Mouse (Mus musculus) embryonic facial prominence, embryonic 15.5 days (tissue): ENCODE results near the gene Gm10277. TPM values are rescaled to one million over a fixed set of nuclear protein-coding genes. Genes with fewer than 3 reads are reported as not detected.

Experiments
- ATAC-seq: fragments of 200-750 bp; cut with Nextera tagmentation; 2 replicates; pipeline ENCODE4 v1.8.0; 2017; ENCODE audit warnings: low read depth, moderate TSS enrichment; ENCODE audit not compliant: insufficient number of reproducible peaks, low FRiP score, low TSS enrichment
- H3K27ac ChIP-seq: fragments of 300-500 bp; sonication (generic); replicated peaks from 2 replicates; pipeline ENCODE4 v1.5.1; 2015; ENCODE audit warnings: mild to moderate bottlenecking, inconsistent platforms
- H3K27me3 ChIP-seq: fragments of 300-500 bp; sonication (generic); 2 replicates; pipeline ENCODE4 v1.6.1; 2015; ENCODE audit warnings: inconsistent platforms
- H3K36me3 ChIP-seq: fragments of 300-500 bp; sonication (generic); 2 replicates; pipeline ENCODE4 v1.6.1; 2015; ENCODE audit warnings: mild to moderate bottlenecking, inconsistent platforms
- H3K4me1 ChIP-seq: fragments of 300-500 bp; sonication (generic); 2 replicates; pipeline ENCODE4 v1.6.1; 2015; ENCODE audit warnings: inconsistent platforms
- H3K4me2 ChIP-seq: fragments of 300-500 bp; sonication (generic); replicated peaks from 2 replicates; pipeline ENCODE4 v1.6.1; 2015; ENCODE audit warnings: mild to moderate bottlenecking, inconsistent platforms
- H3K4me3 ChIP-seq: fragments of 300-500 bp; sonication (generic); replicated peaks from 2 replicates; pipeline ENCODE4 v1.5.1; 2015; ENCODE audit warnings: mild to moderate bottlenecking, inconsistent platforms
- H3K9ac ChIP-seq: fragments of 300-500 bp; sonication (generic); 2 replicates; pipeline ENCODE4 v1.6.1; 2015; ENCODE audit warnings: inconsistent platforms
- H3K9me3 ChIP-seq: fragments of 300-500 bp; sonication (generic); replicated peaks from 2 replicates; pipeline ENCODE4 v1.6.1; 2016; ENCODE audit warnings: inconsistent platforms
- WGBS: fragments of 180-500 bp; shearing (Covaris S2); methylation state at CpG from one replicate; pipeline ENCODE4 v1.1.7; 2015; 5-methylcytosine and 5-hydroxymethylcytosine counted together
- polyA plus RNA-seq: library from polyadenylated mRNA; unstranded; fragments of >200 nt; fragmentation: Nextera tagmentation; extraction: Ambion mirVana; gene quantifications from 2 replicates; pipeline ENCODE4 v1.2.1, GENCODE M21; 2015

Gm10277 gene
- polyA plus RNA-seq, 1 experiment from 2014 or later = 1.4 TPM

GRCm38 (mm10) chr11:77800491-77800868, 12.9 kb upstream of the Gm10277 start:
- Histone ChIP-seq H3K36me3 (no peaks in the 10 kb centered on the region), H3K4me3 (no peak overlapping the region; the same call in 1 of the 2 replicates), H3K9ac (no peak overlapping the region), H3K4me2 (no peak overlapping the region), H3K9me3 (no peaks in the 10 kb centered on the region), H3K27me3 (no peaks in the 10 kb centered on the region), H3K4me1 (peaks cover 22% of the 10 kb centered on the region), H3K27ac (peak overlapping the region; percentile 78)
- ATAC-seq = no peak
- 54% methylated on average over 9 of the region's 9 CpGs for WGBS

- no peaks in the 10 kb centered on the region for H3K36me3 ChIP-seq
- H3K4me3 ChIP-seq = no peak overlapping the region
- H3K27ac ChIP-seq = no peak overlapping the region
- no peak for ATAC-seq
- no peaks in the 10 kb centered on the region for H3K9me3 ChIP-seq
- peaks cover 31% of the 10 kb centered on the region for H3K4me1 ChIP-seq
- H3K27me3 ChIP-seq = no peaks in the 10 kb centered on the region
- 77% methylated on average over 5 of the region's 5 CpGs for WGBS
- H3K9ac ChIP-seq = no peak overlapping the region
- H3K4me2 ChIP-seq = no peak overlapping the region
These were observed 7.7 kb upstream of the Gm10277 start for GRCm38 (mm10) chr11:77795216-77795615.

DNA sequence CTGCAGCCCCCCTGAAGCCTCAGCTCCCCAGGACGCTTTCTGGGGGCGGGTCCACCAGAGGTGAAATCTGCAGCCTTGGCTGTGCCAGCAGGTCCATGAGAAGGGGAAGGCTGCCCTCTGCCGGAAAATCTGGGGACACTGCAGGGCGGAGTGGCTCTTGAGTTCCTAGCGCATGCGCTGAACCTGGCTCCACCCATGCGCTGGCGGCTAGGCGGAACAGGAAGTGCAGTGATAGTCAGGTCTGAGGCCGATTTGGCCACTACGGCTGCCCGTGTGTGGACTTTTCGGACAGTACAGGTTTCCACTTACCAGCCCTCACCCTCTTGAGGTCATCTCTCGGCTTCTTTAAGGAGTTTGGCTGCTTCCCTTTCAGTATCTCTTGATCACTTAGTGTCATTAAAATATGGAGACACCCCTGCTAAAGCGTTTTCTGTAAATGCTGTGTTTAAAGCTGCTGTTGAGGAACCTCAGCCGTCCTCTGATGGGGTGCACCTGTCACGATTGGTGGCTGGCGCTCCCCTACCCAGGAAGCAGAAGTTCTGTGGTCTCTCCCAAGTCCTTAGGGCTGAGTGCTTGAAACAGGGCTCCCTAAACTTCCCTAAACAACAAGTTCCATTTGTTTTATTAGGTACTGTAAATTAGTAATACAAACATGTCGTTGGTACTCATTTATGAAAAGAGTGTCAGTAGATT, 5.8 kb upstream of the Gm10277 start:
- 0 out of 2 replicates have a peak overlapping the region, but pooled peaks have one; percentile 34 for H3K27ac ChIP-seq
- peak overlapping the region; percentile 40 for H3K9ac ChIP-seq
- no peaks in the 10 kb centered on the region for H3K9me3 ChIP-seq
- H3K4me2 ChIP-seq = peak overlapping the region; percentile 69
- WGBS = 4% methylated on average over 19 of the region's 19 CpGs
- H3K4me1 ChIP-seq = peaks cover 33% of the 10 kb centered on the region
- no peaks in the 10 kb centered on the region for H3K36me3 ChIP-seq
- peak overlapping the region; percentile 54 for H3K4me3 ChIP-seq
- peak; percentile 84 for ATAC-seq
- no peaks in the 10 kb centered on the region for H3K27me3 ChIP-seq

DNA sequence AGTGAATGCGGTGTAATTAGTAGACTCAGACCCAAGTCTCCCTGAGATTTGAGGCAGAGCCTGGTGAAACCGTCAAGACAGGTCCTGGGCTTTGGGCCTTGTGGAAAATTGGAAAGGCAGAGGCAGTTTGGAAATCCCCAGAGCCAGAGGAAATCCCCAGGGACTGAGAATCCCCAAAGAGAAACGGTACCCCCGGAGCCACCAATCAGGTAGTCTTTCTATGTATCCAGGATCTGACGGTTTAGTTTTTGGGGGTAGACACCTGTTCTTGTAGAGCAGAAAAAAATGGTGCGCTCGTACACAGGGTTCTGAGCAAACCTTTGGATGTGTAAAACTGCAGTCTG, 5.0 kb upstream of the Gm10277 start:
- ATAC-seq = no peak
- H3K4me1 ChIP-seq = peaks cover 33% of the 10 kb centered on the region
- no peaks in the 10 kb centered on the region for H3K27me3 ChIP-seq
- H3K4me3 ChIP-seq = no peak overlapping the region
- no peak overlapping the region for H3K9ac ChIP-seq
- H3K9me3 ChIP-seq = no peaks in the 10 kb centered on the region
- peak overlapping the region; percentile 69; the same call in 1 of the 2 replicates for H3K4me2 ChIP-seq
- H3K27ac ChIP-seq = peak overlapping the region; percentile 78
- no peaks in the 10 kb centered on the region for H3K36me3 ChIP-seq
- WGBS = 44% methylated on average over 7 of the region's 7 CpGs

- peaks cover 33% of the 10 kb centered on the region for H3K4me1 ChIP-seq
- no peak overlapping the region for H3K4me3 ChIP-seq
- no peaks in the 10 kb centered on the region for H3K27me3 ChIP-seq
- ATAC-seq = no peak
- H3K27ac ChIP-seq = peak overlapping the region; percentile 78
- WGBS = 33% methylated on average over 12 of the region's 12 CpGs
- 0 out of 2 replicates have a peak overlapping the region, but pooled peaks have one; percentile 15 for H3K4me2 ChIP-seq
- H3K9ac ChIP-seq = no peak overlapping the region
- no peaks in the 10 kb centered on the region for H3K36me3 ChIP-seq
- no peaks in the 10 kb centered on the region for H3K9me3 ChIP-seq
These were observed 4.4 kb upstream of the Gm10277 start for GRCm38 (mm10) chr11:77791752-77792565.

GRCm38 (mm10) chr11:77791241-77791727, 3.7 kb upstream of the Gm10277 start:
- Histone ChIP-seq H3K4me2 (0 out of 2 replicates have a peak overlapping the region, but pooled peaks have one; percentile 15), H3K9ac (no peak overlapping the region), H3K27ac (peak overlapping the region; percentile 78), H3K9me3 (no peaks in the 10 kb centered on the region), H3K36me3 (no peaks in the 10 kb centered on the region), H3K27me3 (no peaks in the 10 kb centered on the region), H3K4me1 (peaks cover 37% of the 10 kb centered on the region), H3K4me3 (no peak overlapping the region)
- peak; percentile 76 for ATAC-seq
- 18% methylated on average over 8 of the region's 8 CpGs for WGBS

GRCm38 (mm10) chr11:77790286-77790685, 2.7 kb upstream of the Gm10277 start:
- 35% methylated on average over 9 of the region's 9 CpGs for whole genome bisulfite sequencing
- Histone ChIP-seq H3K9ac (no peak overlapping the region), H3K27ac (peak overlapping the region; percentile 78), H3K9me3 (no peaks in the 10 kb centered on the region), H3K4me2 (no peak overlapping the region), H3K36me3 (no peaks in the 10 kb centered on the region), H3K27me3 (no peaks in the 10 kb centered on the region), H3K4me3 (no peak overlapping the region), H3K4me1 (peaks cover 47% of the 10 kb centered on the region)
- no peak for ATAC-seq

DNA sequence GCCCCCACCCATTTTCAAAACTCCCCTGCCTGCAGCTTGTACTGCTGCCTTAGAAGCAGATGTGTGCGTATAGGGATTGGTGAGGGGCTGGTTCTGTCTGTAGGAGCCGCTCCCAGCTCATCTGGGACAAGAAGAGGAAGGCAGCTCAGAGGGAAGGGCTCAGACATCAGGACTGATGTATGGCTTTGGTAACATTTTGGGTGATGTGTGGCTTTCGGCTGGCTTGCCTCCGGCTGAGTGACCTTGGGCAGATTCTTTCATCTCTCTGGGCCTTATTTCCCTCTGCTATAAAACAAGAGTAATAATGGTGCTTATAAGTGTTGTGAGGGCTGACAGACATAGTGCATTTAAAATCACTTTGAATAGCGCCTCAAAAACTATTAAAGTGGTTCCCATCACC, 2.0 kb upstream of the Gm10277 start:
- Histone ChIP-seq H3K9me3 (no peaks in the 10 kb centered on the region), H3K9ac (no peak overlapping the region), H3K27ac (no peak overlapping the region), H3K4me1 (peaks cover 55% of the 10 kb centered on the region), H3K4me3 (no peak overlapping the region), H3K4me2 (no peak overlapping the region), H3K36me3 (no peaks in the 10 kb centered on the region), H3K27me3 (no peaks in the 10 kb centered on the region)
- 84% methylated on average over 5 of the region's 5 CpGs for WGBS
- ATAC-seq = no peak

GRCm38 (mm10) chr11:77785768-77786561, 1.6 kb downstream of the Gm10277 start:
- peak overlapping the region; percentile 89 for H3K27ac ChIP-seq
- no peaks in the 10 kb centered on the region for H3K36me3 ChIP-seq
- no peaks in the 10 kb centered on the region for H3K27me3 ChIP-seq
- H3K4me3 ChIP-seq = no peak overlapping the region
- H3K4me2 ChIP-seq = no peak overlapping the region
- no peak for ATAC-seq
- no peaks in the 10 kb centered on the region for H3K9me3 ChIP-seq
- peaks cover 61% of the 10 kb centered on the region for H3K4me1 ChIP-seq
- WGBS = 53% methylated on average over 7 of the region's 7 CpGs
- H3K9ac ChIP-seq = no peak overlapping the region

- Histone ChIP-seq H3K27ac (peak overlapping the region; percentile 89), H3K9ac (no peak overlapping the region), H3K27me3 (no peaks in the 10 kb centered on the region), H3K4me1 (peaks cover 56% of the 10 kb centered on the region), H3K36me3 (no peaks in the 10 kb centered on the region), H3K4me3 (no peak overlapping the region), H3K4me2 (no peak overlapping the region), H3K9me3 (no peaks in the 10 kb centered on the region)
- 14% methylated on average over 5 of the region's 5 CpGs for WGBS
- no peak for ATAC-seq
These were observed 2.2 kb downstream of the Gm10277 start for GRCm38 (mm10) chr11:77785396-77785767.

GRCm38 (mm10) chr11:77784894-77785293, 2.7 kb downstream of the Gm10277 start:
- H3K9me3 ChIP-seq = no peaks in the 10 kb centered on the region
- WGBS = 76% methylated on average over 9 of the region's 9 CpGs
- no peaks in the 10 kb centered on the region for H3K36me3 ChIP-seq
- no peak overlapping the region for H3K9ac ChIP-seq
- H3K4me1 ChIP-seq = peaks cover 54% of the 10 kb centered on the region
- ATAC-seq = no peak
- H3K27me3 ChIP-seq = no peaks in the 10 kb centered on the region
- no peak overlapping the region for H3K4me3 ChIP-seq
- H3K27ac ChIP-seq = peak overlapping the region; percentile 89
- no peak overlapping the region for H3K4me2 ChIP-seq
